Mouse (Mus musculus) thymus, adult 2 months (tissue): ENCODE results near the gene Csf2rb.
A peak's percentile ranks its signal among the peaks of the same experiment; 100 is the strongest.
"Not testable (repeated sequence)": the region's sequence is repeated elsewhere in the genome, so short reads cannot be mapped to it uniquely, and the experiment has no call there.

Experiments used
- CTCF ChIP-seq: fragments of 200-500 bp; IDR thresholded peaks from 2 replicates; pipeline ENCODE4 v1.5.1; 2012; ENCODE audit warnings: mild to moderate bottlenecking, control low read depth, low read length, moderate library complexity, borderline replicate concordance; ENCODE audit not compliant: control insufficient read depth, poor library complexity, insufficient read depth; ENCODE audit errors: extremely low read depth
- POLR2A ChIP-seq: fragments of 200-500 bp; IDR thresholded peaks from 2 replicates; pipeline ENCODE4 v1.6.1; 2012; ENCODE audit warnings: mild to moderate bottlenecking, low read length, control low read depth, moderate library complexity; ENCODE audit not compliant: control insufficient read depth, poor library complexity, insufficient read depth; ENCODE audit errors: extremely low read depth

DNA sequence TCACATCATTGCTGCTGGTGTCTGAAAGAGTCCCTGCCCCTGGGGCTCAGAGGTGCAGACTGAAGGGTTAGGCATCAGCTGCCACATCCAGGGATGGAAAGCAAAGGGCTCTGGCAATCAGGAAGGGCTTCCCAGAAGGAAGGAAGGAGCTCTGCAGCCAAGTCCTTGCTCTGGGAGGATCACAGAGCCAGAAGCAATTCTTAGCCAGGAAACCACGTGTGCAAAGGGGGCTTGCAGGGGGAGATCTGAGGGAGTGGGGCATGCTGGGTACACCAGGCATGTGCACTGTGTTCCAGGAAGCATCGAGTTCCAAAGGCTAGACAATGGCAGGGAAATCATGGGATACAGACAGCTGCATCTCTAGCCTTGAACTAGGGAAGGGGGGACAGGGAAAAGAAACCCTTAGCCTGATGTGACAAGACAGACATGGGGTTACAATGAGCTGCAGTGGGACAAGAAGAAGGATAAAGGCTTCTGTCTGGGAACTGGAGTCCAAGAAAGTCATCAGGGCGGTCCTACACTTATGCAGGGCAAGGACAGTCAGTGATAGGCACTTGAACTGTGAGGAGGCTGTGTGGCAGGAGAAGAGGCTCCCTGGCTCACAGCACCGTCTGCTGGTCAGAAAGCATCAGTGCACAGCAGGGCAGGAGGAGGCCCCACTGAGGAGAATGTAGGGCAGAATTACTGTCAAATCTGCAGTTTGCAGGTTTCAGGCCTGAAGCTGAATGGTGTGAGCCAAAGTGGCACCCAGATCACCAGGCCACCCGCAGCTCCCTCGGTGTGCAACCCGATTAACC lies 14.3 kb downstream of the Csf2rb start:
- 0 out of 2 replicates have a peak, but pooled peaks have one; percentile 40 for TF ChIP-seq CTCF
- TF ChIP-seq POLR2A = not testable (repeated sequence)
